16 mouse cellular contexts compared by ENCODE assay signal in genomic region chr14:80170450-80171180, GRCm38 (mm10).
A peak's percentile ranks its signal among the peaks of the same experiment; 100 is the strongest.
DNase-seq lines count a peak whose midpoint lies in the region; ATAC-seq and TF ChIP-seq lines count a peak whose summit lies in the region.
"Had no signal": no experiment of that assay in that cellular context is flagged by ENCODE, and none has a peak within 500 bp of the region (broad histone marks: within the 10 kb centered on the region; RNA-seq: fewer than 3 reads in every experiment).

No protein-coding gene starts in this region.

- H3K4me3 ChIP-seq in layer of hippocampus, adult 2 months: peak overlapping the region; percentile 15; the same call in 1 of the 2 replicates
- H3K4me3 ChIP-seq in forebrain, embryonic 12.5 days (replicated peaks): no peak overlapping the region
- 0 out of 2 replicates have a peak overlapping the region, but pooled peaks have one; percentile 1 for H3K4me3 ChIP-seq in hindbrain, postnatal 0 days (ENCODE audit: low read length)
- H3K4me3 ChIP-seq in neural tube, embryonic 15.5 days (replicated peaks): no peak overlapping the region
- no peak overlapping the region for H3K4me3 ChIP-seq in gastrocnemius, adult 2 months
- H3K4me3 ChIP-seq: embryonic facial prominence, embryonic 13.5 days; limb, embryonic 15.5 days had no signal

- no peaks in the 10 kb centered on the region for H3K9me3 ChIP-seq in forebrain, embryonic 12.5 days
- H3K9me3 ChIP-seq in hindbrain, postnatal 0 days (ENCODE audit: low read length): no peaks in the 10 kb centered on the region
- no peaks in the 10 kb centered on the region for H3K9me3 ChIP-seq in neural tube, embryonic 15.5 days (replicated peaks)
- H3K9me3 ChIP-seq: embryonic facial prominence, embryonic 13.5 days; limb, embryonic 15.5 days had no signal

- H3K4me2 ChIP-seq in forebrain, embryonic 12.5 days: peak overlapping the region; percentile 25; the same call in 1 of the 2 replicates
- H3K4me2 ChIP-seq in hindbrain, postnatal 0 days (ENCODE audit: low read depth, low read length): peak overlapping the region; percentile 22
- H3K4me2 ChIP-seq in neural tube, embryonic 15.5 days: peak overlapping the region; percentile 36
- H3K4me2 ChIP-seq: embryonic facial prominence, embryonic 13.5 days; limb, embryonic 15.5 days had no signal

- H3K4me1 ChIP-seq in forebrain, embryonic 12.5 days: peaks cover 25% of the 10 kb centered on the region
- H3K4me1 ChIP-seq in hindbrain, postnatal 0 days (ENCODE audit: insufficient read depth, low read length): peaks cover 3% of the 10 kb centered on the region; the same call in 1 of the 2 replicates
- peaks cover 12% of the 10 kb centered on the region for H3K4me1 ChIP-seq in neural tube, embryonic 15.5 days
- H3K4me1 ChIP-seq: embryonic facial prominence, embryonic 13.5 days; limb, embryonic 15.5 days had no signal

- no peak overlapping the region for H3K9ac ChIP-seq in forebrain, embryonic 12.5 days
- no peak overlapping the region for H3K9ac ChIP-seq in hindbrain, postnatal 0 days (replicated peaks; ENCODE audit: low read length)
- 0 out of 2 replicates have a peak overlapping the region, but pooled peaks have one; percentile 9 for H3K9ac ChIP-seq in neural tube, embryonic 15.5 days (replicated peaks)
- H3K9ac ChIP-seq: embryonic facial prominence, embryonic 13.5 days; limb, embryonic 15.5 days had no signal

- no peak for TF ChIP-seq CTCF in layer of hippocampus, adult 2 months (conservative IDR thresholded peaks at IDR 0.05)
- no peak for TF ChIP-seq CTCF in hindbrain, postnatal 0 days (IDR thresholded peaks at IDR 0.05; ENCODE audit: low read depth)
- no peak for TF ChIP-seq CTCF in gastrocnemius, adult 2 months (IDR thresholded peaks at IDR 0.05)

- peak; percentile 58 for ATAC-seq in forebrain, embryonic 12.5 days (ENCODE audit: low FRiP score)
- no peak for ATAC-seq in hindbrain, postnatal 0 days
- no peak for ATAC-seq in neural tube, embryonic 15.5 days (ENCODE audit: low FRiP score)

- no peak for DNase-seq in layer of hippocampus, adult 2 months (ENCODE audit: low spot score in 2 of 2)
- DNase-seq in layer of hippocampus, postnatal 14 days (ENCODE audit: low spot score in 2 of 2): no peak
- peak; percentile 35 for DNase-seq in hindbrain, postnatal 0 days (ENCODE audit: low spot score)
- DNase-seq in gastrocnemius, adult 2 months: no peak
- no peak for DNase-seq in urinary bladder, postnatal 10 days (ENCODE audit: low spot score)
- DNase-seq in liver: no peak
- DNase-seq: adrenal gland, adult 8-10 months; cerebellum, adult 18-20 months; heart, postnatal 10 days; lung, postnatal 10 days; right cerebral cortex, postnatal 25 days had no signal

- H3K27me3 ChIP-seq in forebrain, embryonic 12.5 days: no peaks in the 10 kb centered on the region
- H3K27me3 ChIP-seq in hindbrain, postnatal 0 days (ENCODE audit: insufficient read depth, low read length): no peaks in the 10 kb centered on the region
- H3K27me3 ChIP-seq in neural tube, embryonic 15.5 days (replicated peaks): no peaks in the 10 kb centered on the region
- H3K27me3 ChIP-seq: embryonic facial prominence, embryonic 13.5 days; limb, embryonic 15.5 days had no signal

- intact Hi-C loops in gastrocnemius, adult 2 months (cut with DNase I): no loop called here

- no peak overlapping the region for H3K27ac ChIP-seq in layer of hippocampus, adult 2 months
- H3K27ac ChIP-seq in forebrain, embryonic 12.5 days: peak overlapping the region; percentile 65; the same call in 1 of the 2 replicates
- H3K27ac ChIP-seq in hindbrain, postnatal 0 days: no peak overlapping the region
- no peak overlapping the region for H3K27ac ChIP-seq in neural tube, embryonic 15.5 days (replicated peaks)
- H3K27ac ChIP-seq in gastrocnemius, adult 2 months: no peak overlapping the region
- H3K27ac ChIP-seq: embryonic facial prominence, embryonic 13.5 days; limb, embryonic 15.5 days; stomach, postnatal 0 days had no signal

- H3K36me3 ChIP-seq in forebrain, embryonic 12.5 days (replicated peaks): no peaks in the 10 kb centered on the region
- no peaks in the 10 kb centered on the region for H3K36me3 ChIP-seq in hindbrain, postnatal 0 days (ENCODE audit: insufficient read depth, low read length)
- H3K36me3 ChIP-seq in neural tube, embryonic 15.5 days: no peaks in the 10 kb centered on the region
- H3K36me3 ChIP-seq: embryonic facial prominence, embryonic 13.5 days; limb, embryonic 15.5 days had no signal

- WGBS in forebrain, embryonic 12.5 days: 2% methylated on average over 11 of the region's 11 CpGs
- 7% methylated on average over 11 of the region's 11 CpGs for WGBS in hindbrain, postnatal 0 days
- 5% methylated on average over 11 of the region's 11 CpGs for WGBS in neural tube, embryonic 15.5 days

Comparison
In these comparisons a context has a peak if more than half of its experiments do, and no peak if none do; other contexts are left out.
1. H3K4me3 ChIP-seq: peak in layer of hippocampus, adult 2 months (single experiment) and hindbrain, postnatal 0 days (single experiment); none in forebrain, embryonic 12.5 days (single experiment), neural tube, embryonic 15.5 days (single experiment) and gastrocnemius, adult 2 months (single experiment).
2. Peak in every context shown above with its lines, with median percentiles within 50 percentile points of each other: H3K4me2 ChIP-seq.